Mouse (Mus musculus) intestine, embryonic 16.5 days (tissue): Measurements from ENCODE around the gene Alk. TPM values are rescaled to one million over a fixed set of nuclear protein-coding genes. Genes with fewer than 3 reads are reported as not detected.
A peak's percentile ranks its signal among the peaks of the same experiment; 100 is the strongest.

ENCODE experiments used
- ATAC-seq: fragments of 200-750 bp; cut with Nextera tagmentation; 2 replicates; pipeline ENCODE4 v1.8.0; 2017; ENCODE audit warnings: moderate TSS enrichment, moderate library complexity
- H3K27ac ChIP-seq: fragments of 300-500 bp; sonication (generic); 2 replicates; pipeline ENCODE4 v1.5.1; 2014; ENCODE audit warnings: mild to moderate bottlenecking, low read length
- H3K27me3 ChIP-seq: fragments of 300-500 bp; sonication (generic); replicated peaks from 2 replicates; pipeline ENCODE4 v1.6.1; 2014; ENCODE audit warnings: low read length, control low read depth, mixed read lengths; ENCODE audit not compliant: control insufficient read depth, insufficient read depth
- H3K36me3 ChIP-seq: fragments of 300-500 bp; sonication (generic); 2 replicates; pipeline ENCODE4 v1.6.1; 2014; ENCODE audit warnings: low read length, control low read depth; ENCODE audit not compliant: control insufficient read depth, insufficient read depth
- H3K4me1 ChIP-seq: fragments of 300-500 bp; sonication (generic); 2 replicates; pipeline ENCODE4 v1.6.1; 2014; ENCODE audit warnings: low read length, control low read depth, mixed read lengths; ENCODE audit not compliant: control insufficient read depth, insufficient read depth
- H3K4me2 ChIP-seq: fragments of 300-500 bp; sonication (generic); 2 replicates; pipeline ENCODE4 v1.6.1; 2014; ENCODE audit warnings: low read depth, low read length, control low read depth
- H3K4me3 ChIP-seq: fragments of 300-500 bp; sonication (generic); 2 replicates; pipeline ENCODE4 v1.5.1; 2014; ENCODE audit warnings: mild to moderate bottlenecking, low read length
- H3K9ac ChIP-seq: fragments of 300-500 bp; sonication (generic); 2 replicates; pipeline ENCODE4 v1.6.1; 2014; ENCODE audit warnings: low read depth, low read length
- H3K9me3 ChIP-seq: fragments of 300-500 bp; sonication (generic); 2 replicates; pipeline ENCODE4 v1.6.1; 2016; ENCODE audit warnings: low read length, control low read depth; ENCODE audit not compliant: control insufficient read depth
- WGBS: fragments of 180-500 bp; shearing (Covaris S2); extraction: QIAGEN DNeasy Blood & Tissue Kit; methylation state at CpG from one replicate; pipeline ENCODE4 v1.1.7; 2014; 5-methylcytosine and 5-hydroxymethylcytosine counted together
- polyA plus RNA-seq: library from polyadenylated mRNA; unstranded; fragments of >200 nt; fragmentation: Nextera tagmentation; extraction: Ambion mirVana; gene quantifications from 2 replicates; pipeline ENCODE4 v1.2.1, GENCODE M21; 2015

The Alk gene
- polyA plus RNA-seq, 1 experiment from 2014 or later, result 0.75 TPM

GRCm38 (mm10) chr17:71827627-71828026 lies 776.8 kb downstream of the Alk start:
- H3K27me3 ChIP-seq, result no peaks in the 10 kb centered on the region
- ATAC-seq, result no peak
- no peaks in the 10 kb centered on the region for H3K36me3 ChIP-seq
- H3K4me3 ChIP-seq, result no peak overlapping the region
- H3K4me1 ChIP-seq, result 0 out of 2 replicates have a peak, but pooled peaks cover 9% of the 10 kb centered on the region
- no peak overlapping the region for H3K27ac ChIP-seq
- no peak overlapping the region for H3K4me2 ChIP-seq
- WGBS, result 69% methylated on average over 8 of the region's 8 CpGs
- no peak overlapping the region for H3K9ac ChIP-seq
- no peaks in the 10 kb centered on the region for H3K9me3 ChIP-seq

DNA sequence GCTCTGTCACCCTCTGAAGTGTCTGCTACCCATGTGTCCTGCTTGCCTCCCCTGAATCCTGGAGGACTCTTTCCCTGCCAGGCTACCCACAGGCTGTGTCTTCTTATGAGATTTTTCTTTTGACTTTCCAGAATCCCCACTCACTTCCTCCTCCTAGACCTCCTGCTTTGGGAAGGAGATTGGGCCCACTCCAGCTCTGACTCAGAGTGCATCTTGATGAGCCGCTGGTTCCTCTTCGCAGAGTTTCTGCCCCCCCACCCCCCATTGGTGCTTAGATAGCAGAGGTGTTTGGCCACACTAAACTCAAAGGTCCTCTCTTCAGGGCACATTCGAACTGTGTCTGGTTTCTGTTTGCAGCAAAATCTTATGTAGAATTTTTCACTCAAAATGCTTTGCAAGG lies 777.8 kb downstream of the Alk start:
- Histone ChIP-seq H3K9me3 (no peaks in the 10 kb centered on the region), H3K4me3 (no peak overlapping the region), H3K36me3 (no peaks in the 10 kb centered on the region), H3K9ac (no peak overlapping the region), H3K27ac (no peak overlapping the region), H3K27me3 (no peaks in the 10 kb centered on the region), H3K4me1 (0 out of 2 replicates have a peak, but pooled peaks cover 9% of the 10 kb centered on the region), H3K4me2 (no peak overlapping the region)
- 71% methylated on average over 3 of the region's 3 CpGs for WGBS
- no peak for ATAC-seq

DNA sequence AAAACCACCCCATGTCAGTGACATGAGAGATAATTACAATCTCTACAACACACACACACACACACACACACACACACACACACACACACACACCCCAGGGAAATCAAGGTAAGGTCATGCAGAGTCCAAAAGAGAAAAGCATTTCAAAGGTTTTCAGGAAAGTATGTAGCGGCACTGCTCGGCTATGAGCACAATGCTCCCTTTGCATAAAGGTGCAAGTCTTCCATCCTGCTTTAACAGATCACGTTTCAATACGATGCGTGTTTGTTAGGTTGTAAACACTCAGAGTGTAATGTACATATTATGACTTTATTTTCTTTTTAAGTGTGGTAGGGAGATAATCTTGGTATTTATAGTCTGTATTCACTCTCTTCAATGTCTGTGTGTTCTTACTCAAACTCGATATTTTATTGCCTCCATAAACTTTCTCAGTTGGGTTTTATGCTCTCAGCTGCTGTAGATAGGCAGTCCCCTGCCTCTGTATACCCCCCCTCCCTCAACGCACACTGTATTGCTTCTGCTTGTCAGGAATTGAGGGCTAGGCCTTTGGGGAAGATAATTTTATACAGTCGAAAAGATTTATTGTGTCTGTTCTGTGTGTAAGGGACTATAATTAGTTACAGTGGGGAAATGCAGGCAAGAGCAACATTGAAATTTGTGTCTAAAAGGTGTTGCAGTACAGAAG lies 780.7 kb downstream of the Alk start:
- no peak overlapping the region for H3K4me2 ChIP-seq
- H3K27me3 ChIP-seq, result no peaks in the 10 kb centered on the region
- 0 out of 2 replicates have a peak, but pooled peaks cover 5% of the 10 kb centered on the region for H3K4me1 ChIP-seq
- WGBS, result 41% methylated on average over 8 of the region's 8 CpGs
- H3K9ac ChIP-seq, result no peak overlapping the region
- H3K27ac ChIP-seq, result no peak overlapping the region
- ATAC-seq, result peak; percentile 85
- H3K4me3 ChIP-seq, result no peak overlapping the region
- H3K36me3 ChIP-seq, result no peaks in the 10 kb centered on the region
- H3K9me3 ChIP-seq, result no peaks in the 10 kb centered on the region

Other genes with a start within 250 kb of the Alk start
- gene Ypel5, start 231.8 kb upstream of the Alk start, polyA plus RNA-seq, result 37.4 and 43.2 TPM in 2 replicates